Mouse (Mus musculus): Measurements from ENCODE around the gene Sbp.
A peak's percentile ranks its signal among the peaks of the same experiment; 100 is the strongest.
"Not testable (repeated sequence)": the region's sequence is repeated elsewhere in the genome, so short reads cannot be mapped to it uniquely, and the experiment has no call there.

Gene Sbp

GRCm38 (mm10) chr17:23941372-23941771, at the start of gene Sbp:
Sbp (plus strand) TSS chr17:23941672.
- no peak for DNase-seq (ENCODE audit: low read depth, low spot score)

GRCm38 (mm10) chr17:23917158-23917557, 24.3 kb upstream of the Sbp start, which contains the start of gene Dcpp3:
Dcpp3 (plus strand) TSS chr17:23917458.
- not testable (repeated sequence) for DNase-seq (ENCODE audit: low read depth, low spot score)

GRCm38 (mm10) chr17:23924531-23925007, 16.9 kb upstream of the Sbp start:
- DNase-seq (ENCODE audit: low read depth, low spot score), result peak; percentile 89

GRCm38 (mm10) chr17:23925090-23925493, 16.4 kb upstream of the Sbp start:
- DNase-seq (ENCODE audit: low read depth, low spot score), result peak; percentile 38

GRCm38 (mm10) chr17:23931157-23931556, 10.3 kb upstream of the Sbp start:
- no peak for DNase-seq (ENCODE audit: low read depth, low spot score)

- DNase-seq (ENCODE audit: low read depth, low spot score), result not testable (repeated sequence)
These were observed 6.0 kb downstream of the Sbp start for GRCm38 (mm10) chr17:23947486-23947885.

GRCm38 (mm10) chr17:23949068-23949467, 7.6 kb downstream of the Sbp start:
- no peak for DNase-seq (ENCODE audit: low read depth, low spot score)

- DNase-seq (ENCODE audit: low read depth, low spot score), result not testable (repeated sequence)
These were observed 9.4 kb downstream of the Sbp start for GRCm38 (mm10) chr17:23950828-23951227.

GRCm38 (mm10) chr17:23955174-23955573, 13.7 kb downstream of the Sbp start, which contains the start of gene Sbpl:
Sbpl (minus strand) TSS chr17:23955274.
- DNase-seq (ENCODE audit: low read depth, low spot score), result no peak

- DNase-seq (ENCODE audit: low read depth, low spot score), result peak; percentile 77
These were observed 18.7 kb downstream of the Sbp start for GRCm38 (mm10) chr17:23960084-23960738.

GRCm38 (mm10) chr17:23961573-23962122, 20.2 kb downstream of the Sbp start:
- DNase-seq (ENCODE audit: low read depth, low spot score), result no peak

- DNase-seq (ENCODE audit: low read depth, low spot score), result no peak
These were observed 24.4 kb downstream of the Sbp start for GRCm38 (mm10) chr17:23965805-23966425.

GRCm38 (mm10) chr17:23966658-23967401, 25.4 kb downstream of the Sbp start:
- DNase-seq (ENCODE audit: low read depth, low spot score), result no peak

GRCm38 (mm10) chr17:23968780-23969179, 27.3 kb downstream of the Sbp start:
- DNase-seq (ENCODE audit: low read depth, low spot score), result peak; percentile 42

- DNase-seq (ENCODE audit: low read depth, low spot score), result peak; percentile 75
These were observed 27.8 kb downstream of the Sbp start for GRCm38 (mm10) chr17:23969231-23969630.

GRCm38 (mm10) chr17:23971315-23971714, 29.8 kb downstream of the Sbp start:
- no peak for DNase-seq (ENCODE audit: low read depth, low spot score)

GRCm38 (mm10) chr17:23976665-23977064, 35.2 kb downstream of the Sbp start:
- DNase-seq (ENCODE audit: low read depth, low spot score), result no peak

- no peak for DNase-seq (ENCODE audit: low read depth, low spot score)
These were observed 38.0 kb downstream of the Sbp start for GRCm38 (mm10) chr17:23979471-23979870.

- DNase-seq (ENCODE audit: low read depth, low spot score), result peak; percentile 83
These were observed 38.9 kb downstream of the Sbp start, which contains the start of gene Prss30 for GRCm38 (mm10) chr17:23980297-23980909. Prss30 (minus strand) TSS chr17:23980566.

GRCm38 (mm10) chr17:23982912-23983311, 41.4 kb downstream of the Sbp start:
- no peak for DNase-seq (ENCODE audit: low read depth, low spot score)

GRCm38 (mm10) chr17:23984989-23985388, 43.5 kb downstream of the Sbp start:
- DNase-seq (ENCODE audit: low read depth, low spot score), result no peak

All from CD4-positive helper T cell, adult 2 months (primary cell).